Mouse (Mus musculus): ENCODE data around the gene Tmem268. TPM values are rescaled to one million over a fixed set of nuclear protein-coding genes. Genes with fewer than 3 reads are reported as not detected.

The Tmem268 gene
- polyA plus RNA-seq, 1 experiment from 2014 or later: 5.3 TPM

GRCm38 (mm10) chr4:63552865-63553264 lies 5.7 kb upstream of the Tmem268 start:
- Histone ChIP-seq H3K9ac (ENCODE audit: low read depth, low read length) (no peak overlapping the region), H3K4me1 (ENCODE audit: control insufficient read depth, insufficient read depth, low read length) (peaks cover 4% of the 10 kb centered on the region; the same call in 1 of the 2 replicates), H3K27ac (replicated peaks; ENCODE audit: low read depth, low read length) (no peak overlapping the region), H3K27me3 (replicated peaks; ENCODE audit: control insufficient read depth, insufficient read depth, low read length) (no peaks in the 10 kb centered on the region), H3K9me3 (ENCODE audit: control insufficient read depth, low read length) (no peaks in the 10 kb centered on the region), H3K4me2 (ENCODE audit: low read depth, low read length) (no peak overlapping the region), H3K4me3 (ENCODE audit: low read depth, low read length) (no peak overlapping the region), H3K36me3 (ENCODE audit: control insufficient read depth, insufficient read depth, low read length) (peaks cover 62% of the 10 kb centered on the region)
- 91% methylated on average over 1 of the region's 1 CpGs for WGBS
- ATAC-seq (ENCODE audit: low read depth) (no peak), DNase-seq (ENCODE audit: low spot score) (no peak)

GRCm38 (mm10) chr4:63553789-63554576 lies 4.6 kb upstream of the Tmem268 start:
- DNase-seq (ENCODE audit: low spot score): no peak
- 70% methylated on average over 4 of the region's 4 CpGs for WGBS

GRCm38 (mm10) chr4:63554616-63555015 lies 4.0 kb upstream of the Tmem268 start:
- no peak overlapping the region for H3K4me2 ChIP-seq (ENCODE audit: low read depth, low read length)
- H3K4me3 ChIP-seq (ENCODE audit: low read depth, low read length): no peak overlapping the region
- H3K36me3 ChIP-seq (ENCODE audit: control insufficient read depth, insufficient read depth, low read length): peaks cover 47% of the 10 kb centered on the region
- ATAC-seq (ENCODE audit: low read depth) (no peak), DNase-seq (ENCODE audit: low spot score) (no peak)
- H3K4me1 ChIP-seq (ENCODE audit: control insufficient read depth, insufficient read depth, low read length): peaks cover 8% of the 10 kb centered on the region
- H3K27ac ChIP-seq (replicated peaks; ENCODE audit: low read depth, low read length): no peak overlapping the region
- H3K9ac ChIP-seq (ENCODE audit: low read depth, low read length): no peak overlapping the region
- no peaks in the 10 kb centered on the region for H3K9me3 ChIP-seq (ENCODE audit: control insufficient read depth, low read length)
- no peaks in the 10 kb centered on the region for H3K27me3 ChIP-seq (replicated peaks; ENCODE audit: control insufficient read depth, insufficient read depth, low read length)
- 80% methylated on average over 3 of the region's 3 CpGs for WGBS

More at GRCm38 (mm10) chr4:63553789-63554576, 4.6 kb upstream of the Tmem268 start:
- Histone ChIP-seq H3K4me3 (ENCODE audit: low read depth, low read length) (no peak overlapping the region), H3K4me2 (ENCODE audit: low read depth, low read length) (no peak overlapping the region), H3K9me3 (ENCODE audit: control insufficient read depth, low read length) (no peaks in the 10 kb centered on the region), H3K27me3 (replicated peaks; ENCODE audit: control insufficient read depth, insufficient read depth, low read length) (no peaks in the 10 kb centered on the region), H3K9ac (ENCODE audit: low read depth, low read length) (no peak overlapping the region), H3K4me1 (ENCODE audit: control insufficient read depth, insufficient read depth, low read length) (peaks cover 4% of the 10 kb centered on the region; the same call in 1 of the 2 replicates), H3K36me3 (ENCODE audit: control insufficient read depth, insufficient read depth, low read length) (peaks cover 53% of the 10 kb centered on the region), H3K27ac (replicated peaks; ENCODE audit: low read depth, low read length) (no peak overlapping the region)
- ATAC-seq (ENCODE audit: low read depth): no peak

GRCm38 (mm10) chr4:63555111-63555510 lies 3.5 kb upstream of the Tmem268 start:
- no peak overlapping the region for H3K9ac ChIP-seq (ENCODE audit: low read depth, low read length)
- WGBS: 90% methylated on average over 2 of the region's 2 CpGs
- H3K4me1 ChIP-seq (ENCODE audit: control insufficient read depth, insufficient read depth, low read length): peaks cover 13% of the 10 kb centered on the region
- ATAC-seq (ENCODE audit: low read depth): no peak
- H3K9me3 ChIP-seq (ENCODE audit: control insufficient read depth, low read length): no peaks in the 10 kb centered on the region
- no peaks in the 10 kb centered on the region for H3K27me3 ChIP-seq (replicated peaks; ENCODE audit: control insufficient read depth, insufficient read depth, low read length)
- no peak for DNase-seq (ENCODE audit: low spot score)
- peaks cover 44% of the 10 kb centered on the region for H3K36me3 ChIP-seq (ENCODE audit: control insufficient read depth, insufficient read depth, low read length)
- no peak overlapping the region for H3K27ac ChIP-seq (replicated peaks; ENCODE audit: low read depth, low read length)
- no peak overlapping the region for H3K4me3 ChIP-seq (ENCODE audit: low read depth, low read length)
- H3K4me2 ChIP-seq (ENCODE audit: low read depth, low read length): no peak overlapping the region

- H3K4me3 ChIP-seq (ENCODE audit: low read depth, low read length): no peak overlapping the region
- H3K9me3 ChIP-seq (ENCODE audit: control insufficient read depth, low read length): no peaks in the 10 kb centered on the region
- no peak overlapping the region for H3K9ac ChIP-seq (ENCODE audit: low read depth, low read length)
- no peak overlapping the region for H3K27ac ChIP-seq (replicated peaks; ENCODE audit: low read depth, low read length)
- DNase-seq (ENCODE audit: low spot score) (no peak), ATAC-seq (ENCODE audit: low read depth) (no peak)
- H3K36me3 ChIP-seq (ENCODE audit: control insufficient read depth, insufficient read depth, low read length): peaks cover 33% of the 10 kb centered on the region
- peaks cover 17% of the 10 kb centered on the region for H3K4me1 ChIP-seq (ENCODE audit: control insufficient read depth, insufficient read depth, low read length)
- H3K4me2 ChIP-seq (ENCODE audit: low read depth, low read length): no peak overlapping the region
- 71% methylated on average over 5 of the region's 5 CpGs for WGBS
- H3K27me3 ChIP-seq (replicated peaks; ENCODE audit: control insufficient read depth, insufficient read depth, low read length): no peaks in the 10 kb centered on the region
These were observed 1.9 kb upstream of the Tmem268 start for GRCm38 (mm10) chr4:63556665-63557064.

GRCm38 (mm10) chr4:63557124-63558059 lies 1.2 kb upstream of the Tmem268 start:
- Histone ChIP-seq H3K4me1 (ENCODE audit: control insufficient read depth, insufficient read depth, low read length) (peaks cover 17% of the 10 kb centered on the region), H3K4me3 (ENCODE audit: low read depth, low read length) (no peak overlapping the region; the same call in 1 of the 2 replicates), H3K27ac (replicated peaks; ENCODE audit: low read depth, low read length) (no peak overlapping the region), H3K9me3 (ENCODE audit: control insufficient read depth, low read length) (no peaks in the 10 kb centered on the region), H3K36me3 (ENCODE audit: control insufficient read depth, insufficient read depth, low read length) (peaks cover 26% of the 10 kb centered on the region), H3K4me2 (ENCODE audit: low read depth, low read length) (peak overlapping the region; percentile 73), H3K27me3 (replicated peaks; ENCODE audit: control insufficient read depth, insufficient read depth, low read length) (no peaks in the 10 kb centered on the region), H3K9ac (ENCODE audit: low read depth, low read length) (no peak overlapping the region)
- ATAC-seq (ENCODE audit: low read depth): no peak
- WGBS: 29% methylated on average over 16 of the region's 16 CpGs
- DNase-seq (ENCODE audit: low spot score): no peak

- H3K27ac ChIP-seq (replicated peaks; ENCODE audit: low read depth, low read length): peak overlapping the region; percentile 42
- peak overlapping the region; percentile 82 for H3K9ac ChIP-seq (ENCODE audit: low read depth, low read length)
- no peaks in the 10 kb centered on the region for H3K27me3 ChIP-seq (replicated peaks; ENCODE audit: control insufficient read depth, insufficient read depth, low read length)
- peak overlapping the region; percentile 73 for H3K4me2 ChIP-seq (ENCODE audit: low read depth, low read length)
- DNase-seq (ENCODE audit: low spot score) (no peak), ATAC-seq (ENCODE audit: low read depth) (peak; percentile 51)
- peak overlapping the region; percentile 60 for H3K4me3 ChIP-seq (ENCODE audit: low read depth, low read length)
- H3K4me1 ChIP-seq (ENCODE audit: control insufficient read depth, insufficient read depth, low read length): peaks cover 17% of the 10 kb centered on the region
- peaks cover 9% of the 10 kb centered on the region; the same call in 1 of the 2 replicates for H3K36me3 ChIP-seq (ENCODE audit: control insufficient read depth, insufficient read depth, low read length)
- 17% methylated on average over 9 of the region's 9 CpGs for WGBS
- no peaks in the 10 kb centered on the region for H3K9me3 ChIP-seq (ENCODE audit: control insufficient read depth, low read length)
These were observed 631 bp downstream of the Tmem268 start for GRCm38 (mm10) chr4:63559127-63559697.

- H3K4me1 ChIP-seq (ENCODE audit: control insufficient read depth, insufficient read depth, low read length): peaks cover 17% of the 10 kb centered on the region
- 62% methylated on average over 8 of the region's 8 CpGs for WGBS
- ATAC-seq (ENCODE audit: low read depth): no peak
These were observed 1.5 kb downstream of the Tmem268 start for GRCm38 (mm10) chr4:63560079-63560478.

More at GRCm38 (mm10) chr4:63560079-63560478, 1.5 kb downstream of the Tmem268 start:
- H3K9ac ChIP-seq (ENCODE audit: low read depth, low read length): no peak overlapping the region
- no peaks in the 10 kb centered on the region for H3K27me3 ChIP-seq (replicated peaks; ENCODE audit: control insufficient read depth, insufficient read depth, low read length)
- no peak overlapping the region for H3K4me3 ChIP-seq (ENCODE audit: low read depth, low read length)
- H3K36me3 ChIP-seq (ENCODE audit: control insufficient read depth, insufficient read depth, low read length): 0 out of 2 replicates have a peak, but pooled peaks cover under 1% of the 10 kb centered on the region
- no peak for DNase-seq (ENCODE audit: low spot score)
- H3K9me3 ChIP-seq (ENCODE audit: control insufficient read depth, low read length): no peaks in the 10 kb centered on the region
- 0 out of 2 replicates have a peak overlapping the region, but pooled peaks have one; percentile 24 for H3K27ac ChIP-seq (replicated peaks; ENCODE audit: low read depth, low read length)
- H3K4me2 ChIP-seq (ENCODE audit: low read depth, low read length): no peak overlapping the region
